Mouse (Mus musculus) lung, embryonic 14.5 days (tissue): ENCODE measurements around the gene Rps27rt. TPM values are rescaled to one million over a fixed set of nuclear protein-coding genes. Genes with fewer than 3 reads are reported as not detected.
A peak's percentile ranks its signal among the peaks of the same experiment; 100 is the strongest.

Source experiments
- ATAC-seq: fragments of 200-750 bp; cut with Nextera tagmentation; 2 replicates; pipeline ENCODE4 v1.8.0; 2017; ENCODE audit warnings: mild to moderate bottlenecking, moderate TSS enrichment, moderate library complexity; ENCODE audit not compliant: insufficient read depth
- DNase-seq: peaks from one replicate; pipeline ENCODE4 v3.0.0-alpha.2; 2015
- H3K27ac ChIP-seq: fragments of 300-500 bp; sonication (generic); 2 replicates; pipeline ENCODE4 v1.5.1; 2014; ENCODE audit warnings: low read depth, mild to moderate bottlenecking, moderate library complexity
- H3K27me3 ChIP-seq: fragments of 300-500 bp; sonication (generic); 2 replicates; pipeline ENCODE4 v1.6.1; 2014; ENCODE audit warnings: low read length, control low read depth; ENCODE audit not compliant: insufficient read depth
- H3K36me3 ChIP-seq: fragments of 300-500 bp; sonication (generic); 2 replicates; pipeline ENCODE4 v1.6.1; 2014; ENCODE audit warnings: control low read depth; ENCODE audit not compliant: insufficient read depth
- H3K4me1 ChIP-seq: fragments of 300-500 bp; sonication (generic); 2 replicates; pipeline ENCODE4 v1.6.1; 2014; ENCODE audit warnings: antibody characterized with exemption, control low read depth; ENCODE audit not compliant: insufficient read depth
- H3K4me2 ChIP-seq: fragments of 300-500 bp; sonication (generic); 2 replicates; pipeline ENCODE4 v1.6.1; 2014; ENCODE audit warnings: mild to moderate bottlenecking
- H3K4me3 ChIP-seq: fragments of 300-500 bp; sonication (generic); 2 replicates; pipeline ENCODE4 v1.5.1; 2014; ENCODE audit warnings: low read depth, low read length
- H3K9ac ChIP-seq: fragments of 300-500 bp; sonication (generic); 2 replicates; pipeline ENCODE4 v1.6.1; 2014
- H3K9me3 ChIP-seq: fragments of 300-500 bp; sonication (generic); 2 replicates; pipeline ENCODE4 v1.6.1; 2016; ENCODE audit warnings: low read depth, low read length, control low read depth
- CTCF ChIP-seq: IDR thresholded peaks from 2 replicates; pipeline ENCODE4 v1.5.1; 2016; ENCODE audit warnings: antibody characterized with exemption, low read depth
- WGBS: fragments of 180-500 bp; shearing (Covaris S2); extraction: QIAGEN DNeasy Blood & Tissue Kit; methylation state at CpG from one replicate; pipeline ENCODE4 v1.1.7; 2014; 5-methylcytosine and 5-hydroxymethylcytosine counted together
- polyA plus RNA-seq: library from polyadenylated mRNA; unstranded; fragments of >200 nt; fragmentation: Nextera tagmentation; extraction: Ambion mirVana; gene quantifications from 2 replicates; pipeline ENCODE4 v1.2.1, GENCODE M21; 2014

Gene Rps27rt
- polyA plus RNA-seq, 1 experiment from 2014 or later, result 484 TPM

GRCm38 (mm10) chr9:114960844-114961243 lies 21.7 kb downstream of the Rps27rt start:
- H3K4me3 ChIP-seq, result no peak overlapping the region
- ATAC-seq (no peak), DNase-seq (no peak)
- TF ChIP-seq CTCF, result no peak
- H3K4me1 ChIP-seq, result no peaks in the 10 kb centered on the region
- no peaks in the 10 kb centered on the region for H3K27me3 ChIP-seq
- WGBS, result 71% methylated on average over 6 of the region's 6 CpGs
- no peak overlapping the region for H3K4me2 ChIP-seq
- no peaks in the 10 kb centered on the region for H3K9me3 ChIP-seq
- no peak overlapping the region for H3K9ac ChIP-seq
- H3K27ac ChIP-seq, result no peak overlapping the region
- H3K36me3 ChIP-seq, result no peaks in the 10 kb centered on the region

- H3K4me1 ChIP-seq, result no peaks in the 10 kb centered on the region
- 56% methylated on average over 4 of the region's 4 CpGs for WGBS
- no peak overlapping the region for H3K4me3 ChIP-seq
- H3K27me3 ChIP-seq, result no peaks in the 10 kb centered on the region
- H3K9ac ChIP-seq, result no peak overlapping the region
- no peak overlapping the region for H3K27ac ChIP-seq
- ATAC-seq (no peak), DNase-seq (no peak)
- H3K4me2 ChIP-seq, result no peak overlapping the region
- TF ChIP-seq CTCF, result no peak
- no peaks in the 10 kb centered on the region for H3K9me3 ChIP-seq
- no peaks in the 10 kb centered on the region for H3K36me3 ChIP-seq
Measured at GRCm38 (mm10) chr9:114960043-114960789, 22.3 kb downstream of the Rps27rt start.

- peak; percentile 60; the same call in 1 of the 2 replicates for ATAC-seq
- Histone ChIP-seq H3K36me3 (no peaks in the 10 kb centered on the region), H3K4me2 (no peak overlapping the region), H3K27me3 (no peaks in the 10 kb centered on the region), H3K27ac (no peak overlapping the region), H3K9me3 (no peaks in the 10 kb centered on the region), H3K9ac (no peak overlapping the region), H3K4me1 (no peaks in the 10 kb centered on the region), H3K4me3 (no peak overlapping the region)
- TF ChIP-seq CTCF, result peak; percentile 76
- DNase-seq, result peak; percentile 81
- WGBS, result 38% methylated on average over 5 of the region's 5 CpGs
Measured at GRCm38 (mm10) chr9:114956945-114957344, 25.6 kb downstream of the Rps27rt start.

GRCm38 (mm10) chr9:114955340-114955739 lies 27.2 kb downstream of the Rps27rt start:
- no peaks in the 10 kb centered on the region for H3K36me3 ChIP-seq
- no peaks in the 10 kb centered on the region for H3K4me1 ChIP-seq
- no peak for DNase-seq
- WGBS, result 83% methylated on average over 11 of the region's 11 CpGs
- no peak overlapping the region for H3K4me2 ChIP-seq
- no peak for ATAC-seq
- no peaks in the 10 kb centered on the region for H3K9me3 ChIP-seq
- no peaks in the 10 kb centered on the region for H3K27me3 ChIP-seq
- no peak overlapping the region for H3K9ac ChIP-seq
- no peak overlapping the region for H3K4me3 ChIP-seq
- no peak overlapping the region for H3K27ac ChIP-seq
- TF ChIP-seq CTCF, result no peak

- H3K4me1 ChIP-seq, result 0 out of 2 replicates have a peak, but pooled peaks cover 4% of the 10 kb centered on the region
- H3K4me3 ChIP-seq, result no peak overlapping the region
- TF ChIP-seq CTCF, result peak; percentile 50
- no peaks in the 10 kb centered on the region for H3K9me3 ChIP-seq
- DNase-seq (peak; percentile 34), ATAC-seq (no peak)
- H3K4me2 ChIP-seq, result no peak overlapping the region
- no peak overlapping the region for H3K9ac ChIP-seq
- H3K36me3 ChIP-seq, result no peaks in the 10 kb centered on the region
- 35% methylated on average over 1 of the region's 1 CpGs for WGBS
- no peaks in the 10 kb centered on the region for H3K27me3 ChIP-seq
- no peak overlapping the region for H3K27ac ChIP-seq
Measured at GRCm38 (mm10) chr9:114952866-114953265, 29.7 kb downstream of the Rps27rt start.

- H3K9me3 ChIP-seq, result no peaks in the 10 kb centered on the region
- H3K4me1 ChIP-seq, result 0 out of 2 replicates have a peak, but pooled peaks cover 4% of the 10 kb centered on the region
- TF ChIP-seq CTCF, result no peak
- H3K36me3 ChIP-seq, result no peaks in the 10 kb centered on the region
- DNase-seq (peak; percentile 26), ATAC-seq (0 out of 2 replicates have a peak, but pooled peaks have one; percentile 8)
- WGBS, result 46% methylated on average over 5 of the region's 5 CpGs
- H3K4me2 ChIP-seq, result no peak overlapping the region
- H3K27me3 ChIP-seq, result no peaks in the 10 kb centered on the region
- H3K27ac ChIP-seq, result no peak overlapping the region
- H3K4me3 ChIP-seq, result no peak overlapping the region
- H3K9ac ChIP-seq, result no peak overlapping the region
Measured at GRCm38 (mm10) chr9:114948395-114948794, 34.1 kb downstream of the Rps27rt start.

- H3K27ac ChIP-seq, result no peak overlapping the region
- no peak overlapping the region for H3K9ac ChIP-seq
- no peak overlapping the region for H3K4me3 ChIP-seq
- H3K27me3 ChIP-seq, result no peaks in the 10 kb centered on the region
- no peaks in the 10 kb centered on the region for H3K9me3 ChIP-seq
- no peak overlapping the region for H3K4me2 ChIP-seq
- 85% methylated on average over 6 of the region's 6 CpGs for WGBS
- no peaks in the 10 kb centered on the region for H3K36me3 ChIP-seq
- 0 out of 2 replicates have a peak, but pooled peaks cover 4% of the 10 kb centered on the region for H3K4me1 ChIP-seq
- DNase-seq (no peak), ATAC-seq (no peak)
- TF ChIP-seq CTCF, result no peak
Measured at GRCm38 (mm10) chr9:114945576-114945975, 37.0 kb downstream of the Rps27rt start.
